Mouse (Mus musculus): Measurements from ENCODE around the gene Dffa. TPM values are rescaled to one million over a fixed set of nuclear protein-coding genes. Genes with fewer than 3 reads are reported as not detected.

Gene Dffa
- 10 to 100 TPM; 20.4 to 30.8 TPM for polyA plus RNA-seq (2017; shearing (Covaris generic))

- ATAC-seq = peak; percentile 91
Observed at GRCm38 (mm10) chr4:149103875-149104561, at the start of gene Dffa. Gene Dffa, plus strand, starts transcription at chr4:149104146.

- no peak for ATAC-seq
Observed at GRCm38 (mm10) chr4:149055847-149056246, 48.1 kb upstream of the Dffa start.

- ATAC-seq = no peak
Observed at GRCm38 (mm10) chr4:149056957-149057356, 47.0 kb upstream of the Dffa start.

GRCm38 (mm10) chr4:149057470-149057869, 46.5 kb upstream of the Dffa start:
- ATAC-seq = no peak

- ATAC-seq = no peak
Observed at GRCm38 (mm10) chr4:149058298-149058697, 45.6 kb upstream of the Dffa start.

DNA sequence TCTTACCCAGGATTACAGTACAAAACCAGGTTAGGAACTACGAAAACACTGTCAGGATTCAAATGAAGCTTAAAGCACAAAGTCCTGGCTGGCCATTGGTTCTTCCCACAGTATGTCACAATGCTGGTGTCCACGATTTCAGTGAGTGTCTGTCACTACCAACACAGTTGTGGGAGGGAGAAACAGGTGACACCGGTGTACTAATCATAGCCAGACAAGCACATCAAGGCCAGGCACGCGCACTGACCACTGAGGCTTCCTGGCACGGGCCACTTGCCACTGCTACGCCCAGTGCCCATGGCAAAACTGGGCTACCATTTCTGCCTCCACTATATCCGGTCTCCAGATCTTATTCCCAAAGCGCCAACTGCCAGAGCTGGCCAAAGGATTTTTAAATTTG, 44.2 kb upstream of the Dffa start:
- no peak for ATAC-seq

DNA sequence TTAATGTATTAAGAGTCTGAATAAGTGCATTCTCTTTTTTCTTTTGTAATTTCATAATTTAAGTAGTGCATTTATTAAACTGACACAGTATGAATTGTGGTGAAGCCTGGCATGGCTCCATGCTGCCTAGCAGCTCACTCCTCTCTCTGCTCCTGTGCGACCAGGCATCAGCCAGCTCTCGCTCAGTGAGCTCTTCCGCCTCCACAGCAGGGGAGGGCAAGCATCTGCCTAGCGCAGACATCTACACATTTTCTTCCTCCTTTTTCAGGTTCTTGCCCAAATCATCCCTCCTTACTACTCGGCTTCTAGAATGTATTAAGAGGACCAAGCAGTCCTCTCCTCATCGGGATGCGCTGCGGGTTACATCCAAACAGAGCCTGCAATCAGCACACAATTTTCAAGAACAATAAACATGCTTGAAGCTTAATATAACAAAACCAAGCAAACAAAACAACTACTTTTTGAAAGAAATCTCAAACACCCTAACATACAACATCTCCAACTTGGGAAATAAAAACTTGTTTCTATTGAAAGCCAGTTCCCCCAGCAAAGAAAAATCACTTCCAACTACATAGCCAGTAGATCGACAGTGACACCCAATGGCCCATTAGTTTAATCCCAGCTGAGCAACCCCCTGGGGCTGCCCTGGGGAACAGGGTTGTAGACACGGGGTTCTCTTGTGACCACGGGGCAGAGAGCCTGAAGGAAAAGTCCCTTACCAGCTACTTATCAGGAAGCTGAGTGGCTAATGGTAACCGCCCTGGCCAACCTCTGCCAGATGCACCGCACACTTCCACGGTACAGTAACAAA, 43.1 kb upstream of the Dffa start:
- ATAC-seq = no peak

DNA sequence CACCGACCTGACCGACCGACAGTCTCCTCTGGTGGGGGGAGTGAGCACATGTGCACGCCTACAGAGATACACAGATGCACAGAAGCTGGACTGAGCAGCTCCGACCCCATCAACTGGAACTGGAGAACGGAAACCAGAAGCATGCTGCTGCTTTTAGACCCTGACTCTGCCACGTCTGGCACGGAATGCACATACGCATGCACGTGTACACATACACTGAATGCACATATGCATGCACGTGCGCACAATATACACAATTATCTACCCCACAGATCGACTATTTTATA, 42.6 kb upstream of the Dffa start:
- no peak for ATAC-seq

GRCm38 (mm10) chr4:149062406-149063318, 41.3 kb upstream of the Dffa start:
- ATAC-seq = no peak

- ATAC-seq = no peak
Observed at GRCm38 (mm10) chr4:149064061-149064854, 39.7 kb upstream of the Dffa start.

- no peak for ATAC-seq
Observed at GRCm38 (mm10) chr4:149066672-149067551, 37.0 kb upstream of the Dffa start.

- no peak for ATAC-seq
Observed at GRCm38 (mm10) chr4:149075073-149075472, 28.9 kb upstream of the Dffa start.

DNA sequence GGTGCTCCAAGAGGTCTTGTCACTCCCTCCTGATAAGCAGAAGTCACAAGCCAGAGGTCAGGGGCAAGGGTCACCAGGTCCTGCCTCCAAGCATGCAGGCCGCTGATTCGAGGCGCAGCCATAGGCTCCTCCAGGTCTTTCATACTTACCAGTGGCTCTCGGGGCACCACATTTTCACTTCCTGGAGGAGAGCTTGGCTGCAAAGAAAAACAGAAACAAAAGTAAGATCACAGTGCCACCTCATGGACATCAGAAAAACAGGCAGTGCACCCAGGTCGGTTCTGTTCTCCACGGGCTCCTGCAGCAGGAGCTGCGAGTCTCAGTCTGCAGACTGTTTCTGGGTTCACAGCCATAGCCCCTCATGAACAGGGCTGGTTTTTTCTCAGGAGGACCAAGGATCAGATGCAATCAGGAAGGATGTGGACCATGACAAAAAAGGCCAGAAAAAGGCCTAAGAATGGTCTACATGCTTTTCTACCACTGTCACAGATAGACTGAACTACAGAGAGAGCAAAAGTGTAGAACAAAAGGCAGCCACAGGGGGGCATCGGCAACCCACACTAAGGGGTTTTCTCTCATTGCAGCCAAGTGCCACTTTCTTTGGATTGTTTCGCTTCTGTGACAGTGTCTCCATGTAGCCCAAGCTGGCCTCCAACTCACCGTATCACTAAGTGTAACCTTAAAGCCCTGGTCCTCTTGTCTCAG, 27.9 kb upstream of the Dffa start:
- ATAC-seq = peak; percentile 98

DNA sequence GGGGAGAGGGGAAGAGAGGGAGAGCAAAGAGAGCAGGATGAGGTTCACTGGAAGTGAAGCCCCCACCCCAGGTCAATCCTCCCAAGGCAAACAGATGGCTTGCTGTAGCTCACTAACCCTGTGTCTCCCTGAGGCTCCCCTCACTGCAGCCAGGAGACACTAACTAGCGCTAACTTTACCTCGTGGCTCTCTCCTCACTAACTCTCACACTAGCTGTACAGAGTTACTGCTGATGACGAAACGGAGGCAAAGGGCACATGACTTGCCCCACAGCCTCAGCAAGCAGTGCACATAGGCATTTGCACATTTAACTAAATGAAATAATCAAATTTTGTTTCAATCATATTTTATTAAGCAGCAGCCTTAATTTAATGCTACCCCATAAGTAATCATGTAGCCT, 25.7 kb upstream of the Dffa start:
- no peak for ATAC-seq

DNA sequence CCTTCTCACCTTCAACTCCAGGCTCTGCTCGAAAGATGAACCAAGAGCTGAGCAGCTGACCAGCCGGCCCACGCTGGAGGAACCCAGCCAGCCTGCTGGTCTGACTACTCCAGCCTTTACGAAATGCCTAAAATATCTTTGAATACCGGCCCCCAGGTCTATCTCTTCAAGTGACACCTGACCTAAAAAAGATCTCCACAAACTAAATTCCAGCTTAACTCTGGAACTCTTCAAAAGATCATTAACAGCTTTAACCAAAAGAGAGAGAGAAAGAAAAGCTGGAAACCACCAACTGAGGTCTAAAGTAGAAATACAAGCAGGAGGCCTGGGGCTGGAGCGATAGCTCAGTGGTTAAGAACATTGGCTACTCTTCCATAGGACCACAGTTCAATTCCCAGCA, 24.3 kb upstream of the Dffa start:
- no peak for ATAC-seq

DNA sequence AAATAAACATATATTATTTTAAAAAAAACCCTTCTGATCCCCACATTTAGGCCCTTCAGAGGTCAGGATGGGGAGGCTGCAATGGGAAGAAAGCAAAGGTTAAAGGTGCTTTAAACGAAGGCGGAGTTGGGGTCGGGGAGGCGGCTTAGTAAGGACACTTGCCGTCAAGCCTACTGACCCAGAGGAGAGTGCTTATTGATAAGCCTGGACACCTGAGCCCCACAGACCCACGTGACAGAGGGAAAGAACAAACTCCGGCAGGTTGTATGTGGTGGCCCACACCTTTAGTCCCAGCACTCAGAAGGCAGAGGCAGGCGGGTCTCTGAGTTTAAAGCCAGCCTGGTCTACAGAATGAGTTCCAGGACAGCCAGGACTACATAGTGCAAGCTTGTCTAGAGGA, 23.8 kb upstream of the Dffa start:
- no peak for ATAC-seq

- ATAC-seq = no peak
Observed at GRCm38 (mm10) chr4:149081528-149081927, 22.4 kb upstream of the Dffa start.

- ATAC-seq = no peak
Observed at GRCm38 (mm10) chr4:149085381-149085780, 18.6 kb upstream of the Dffa start.

GRCm38 (mm10) chr4:149091364-149091763, 12.6 kb upstream of the Dffa start:
- ATAC-seq = no peak

DNA sequence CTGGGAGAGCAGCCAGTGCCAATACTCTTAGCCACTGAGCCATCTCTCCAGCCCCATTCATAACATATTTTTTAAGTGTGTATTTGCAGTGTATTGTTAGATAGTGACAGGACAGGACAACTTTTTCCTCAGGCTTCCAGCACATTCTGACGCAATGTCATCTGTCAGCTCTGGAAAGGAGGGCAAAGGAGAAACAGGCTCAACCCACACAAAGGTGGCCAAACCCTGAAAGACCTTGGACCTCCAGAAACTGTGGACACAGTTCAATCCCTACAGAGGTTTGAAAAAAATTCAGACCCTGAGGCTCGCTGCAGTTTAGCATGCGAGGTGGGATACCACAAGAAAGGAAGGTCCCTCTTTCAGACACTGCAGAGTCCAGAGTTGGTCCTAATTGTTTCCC, 6.0 kb upstream of the Dffa start:
- no peak for ATAC-seq

DNA sequence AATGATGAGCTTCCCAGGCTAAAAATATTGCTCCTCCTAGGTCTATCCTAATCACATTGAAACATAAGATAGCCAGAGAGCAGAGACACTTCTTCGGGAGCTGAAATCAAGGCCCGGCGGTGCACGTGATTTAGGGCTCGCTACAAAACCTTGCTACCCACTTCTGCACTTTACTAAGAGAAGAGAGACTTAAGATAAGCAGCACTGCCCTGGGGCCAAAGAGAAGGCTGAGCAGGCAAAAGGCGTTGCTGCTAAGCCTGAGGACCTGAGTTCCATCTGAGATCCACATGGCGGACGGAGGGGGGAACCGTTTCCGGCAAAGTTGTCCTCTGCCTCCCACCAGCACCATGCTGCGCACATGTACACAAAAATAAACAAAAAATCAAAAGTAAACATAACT, 5.4 kb upstream of the Dffa start:
- ATAC-seq = no peak

Measured in CD4-positive, CD25-positive, alpha-beta regulatory T cell, adult 4 months (primary cell).